Mouse (Mus musculus): ENCODE measurements around the gene Fgfrl1. TPM values are rescaled to one million over a fixed set of nuclear protein-coding genes. Genes with fewer than 3 reads are reported as not detected.

Fgfrl1 gene
- total RNA-seq, 2 experiments from 2014 or later = 45.8 to 47.5 TPM

- DNase-seq = no peak
These were observed 24.8 kb upstream of the Fgfrl1 start for GRCm38 (mm10) chr5:108667370-108667769.

DNA sequence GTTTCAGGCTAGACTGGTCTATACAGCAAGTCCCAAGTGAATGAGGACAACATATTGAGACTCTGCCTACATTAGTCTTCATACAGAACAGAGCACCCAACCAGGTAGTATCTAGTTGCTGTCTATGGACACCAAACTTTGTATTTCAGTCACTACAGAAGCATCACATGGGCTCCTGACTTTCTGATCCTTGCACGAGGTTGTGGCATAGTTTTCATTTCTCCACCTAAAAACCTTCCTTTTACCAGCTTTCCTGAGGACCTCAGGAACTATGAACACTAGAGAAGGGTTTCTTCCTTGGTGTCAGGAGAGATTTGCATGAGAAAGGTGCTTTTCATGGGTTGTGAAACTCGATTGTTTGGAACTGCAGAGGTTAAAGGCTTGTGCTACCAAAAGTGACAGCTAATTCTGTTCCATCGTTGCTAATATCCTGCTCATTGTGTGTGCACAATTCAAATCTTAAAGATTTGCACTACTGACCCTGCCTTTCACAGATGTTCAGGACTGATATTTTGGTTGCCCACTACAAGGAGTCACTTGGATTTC lies 23.7 kb upstream of the Fgfrl1 start:
- no peak for DNase-seq

- peak; percentile 92 to 94 for DNase-seq
These were observed 22.9 kb upstream of the Fgfrl1 start, which contains the start of gene Dgkq for GRCm38 (mm10) chr5:108668977-108669936. TSS of gene Dgkq (minus strand) at chr5:108669672.

DNA sequence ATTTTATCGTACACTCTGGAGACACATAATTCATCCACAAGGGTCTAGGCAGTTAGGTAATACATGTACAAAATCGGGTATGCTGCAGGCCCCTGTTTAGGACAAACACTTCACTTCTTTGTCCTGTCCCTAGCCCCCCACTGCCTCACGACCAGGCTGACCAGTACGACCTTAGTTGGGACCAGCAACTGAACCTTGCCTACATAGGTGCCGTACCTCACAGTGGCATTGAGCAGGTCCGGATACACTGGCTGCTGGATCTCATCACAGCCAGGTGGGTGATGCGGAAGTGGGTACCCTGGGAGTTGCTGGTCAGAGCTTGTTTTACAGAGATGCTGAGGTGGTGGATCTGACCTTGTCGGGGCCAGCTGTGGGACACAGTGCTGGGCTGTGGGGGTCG lies 22.2 kb upstream of the Fgfrl1 start:
- DNase-seq = no peak

DNA sequence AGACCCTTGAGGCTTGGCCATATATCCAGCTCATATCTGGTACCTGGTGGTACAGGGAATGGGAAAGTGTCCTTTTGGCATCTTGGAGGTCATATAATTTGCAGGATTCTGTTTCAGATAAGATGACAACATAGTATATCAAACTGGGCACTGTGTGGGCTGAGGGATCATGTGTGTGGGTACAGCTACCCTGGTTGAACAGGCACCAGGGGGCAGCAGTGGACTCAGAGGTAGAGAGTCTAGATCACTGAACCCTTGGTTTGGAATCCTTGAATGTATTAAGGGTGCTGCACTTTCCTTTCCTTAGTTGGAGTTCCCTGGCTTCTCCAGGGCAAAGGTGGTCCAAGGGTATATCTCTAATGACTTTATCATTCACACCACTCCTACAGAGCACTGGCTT lies 21.4 kb upstream of the Fgfrl1 start:
- DNase-seq = peak; percentile 59 to 80

DNA sequence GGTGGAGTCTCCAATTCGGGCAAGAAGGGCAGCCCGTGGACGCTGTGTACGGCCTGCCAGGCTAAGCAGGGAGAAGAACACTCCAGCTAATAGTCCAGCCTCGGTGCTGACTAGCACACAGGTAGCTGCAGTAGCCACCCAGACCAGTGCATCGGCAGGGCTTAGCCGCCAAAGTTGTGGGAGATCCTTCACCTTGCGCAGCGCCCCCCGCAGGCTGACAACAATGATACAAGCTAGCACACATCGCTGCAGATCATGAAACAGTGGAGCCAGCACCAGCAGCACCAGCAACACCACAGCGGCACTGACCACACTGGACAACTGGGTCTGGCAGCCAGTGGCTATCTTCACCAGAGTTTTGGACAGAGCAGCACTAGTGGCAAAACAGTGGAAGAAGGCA lies 20.4 kb upstream of the Fgfrl1 start:
- DNase-seq = no peak

- DNase-seq = no peak
These were observed 17.6 kb upstream of the Fgfrl1 start for GRCm38 (mm10) chr5:108674624-108675023.

- DNase-seq = no peak
These were observed 16.8 kb upstream of the Fgfrl1 start, which contains the start of gene Slc26a1 for GRCm38 (mm10) chr5:108675251-108675816. TSS of gene Slc26a1 (minus strand) at chr5:108675569.

DNA sequence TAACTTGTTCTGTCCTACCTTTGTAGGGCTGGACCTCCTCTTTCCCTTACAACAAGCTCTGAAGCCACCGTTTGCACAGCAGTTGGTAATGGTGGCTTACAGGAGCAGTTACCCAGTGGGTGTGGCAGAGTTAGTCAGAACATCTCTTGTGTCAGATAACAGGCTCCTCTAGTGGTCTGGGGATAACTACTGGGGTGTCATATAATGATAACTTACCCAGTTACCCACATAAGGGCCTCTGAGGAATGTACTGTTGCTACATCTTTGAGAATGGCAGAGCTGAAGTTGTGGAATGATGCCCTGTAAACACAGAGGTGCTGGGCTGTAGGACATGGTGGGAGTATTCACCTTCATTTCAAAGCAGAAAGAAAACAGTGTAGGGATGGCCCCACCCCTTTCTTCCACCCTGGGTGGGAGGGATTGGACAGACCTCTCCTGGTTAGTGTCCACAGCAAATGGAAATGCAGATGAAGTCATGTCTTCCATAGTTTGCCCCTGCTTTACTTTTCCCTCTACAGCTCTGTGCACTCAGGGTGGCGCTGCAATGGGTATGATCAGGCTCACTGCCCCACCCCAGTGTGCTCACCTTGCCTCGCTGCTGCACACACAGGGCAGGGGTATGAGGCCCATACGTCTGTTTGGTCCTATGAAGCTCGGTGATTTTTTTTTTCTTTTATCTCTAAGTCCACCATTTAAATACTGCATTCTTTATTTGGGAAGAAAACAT lies 15.2 kb upstream of the Fgfrl1 start:
- no peak for DNase-seq

- DNase-seq = peak; percentile 48 to 72
These were observed 14.4 kb upstream of the Fgfrl1 start for GRCm38 (mm10) chr5:108677605-108678295.

DNA sequence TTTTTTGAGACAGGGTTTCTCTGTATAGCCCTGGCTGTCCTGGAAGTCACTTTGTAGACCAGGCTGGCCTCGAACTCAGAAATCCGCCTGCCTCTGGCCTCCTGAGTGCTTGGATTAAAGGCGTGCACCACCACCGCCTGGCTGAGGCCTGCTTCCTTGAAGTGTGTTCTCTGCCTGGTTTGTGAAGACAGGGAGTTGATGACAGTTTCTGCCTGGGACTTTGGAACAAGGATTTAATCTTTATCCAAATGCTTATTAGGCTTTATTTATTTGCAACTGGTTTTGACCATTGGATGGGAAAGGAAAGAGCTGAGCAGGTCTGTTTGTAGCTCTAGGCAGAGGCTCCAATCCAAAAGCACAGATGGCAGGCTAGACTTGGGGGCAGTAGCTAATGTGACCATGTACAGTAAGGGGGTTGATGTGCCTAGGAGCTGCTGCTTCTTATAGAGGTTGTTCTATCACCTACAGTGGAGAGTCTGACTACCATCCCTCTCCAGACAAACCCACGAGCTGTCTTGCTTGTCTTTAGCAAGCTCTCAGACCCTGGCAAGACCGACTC lies 13.8 kb upstream of the Fgfrl1 start:
- no peak for DNase-seq

- DNase-seq = no peak
These were observed 12.3 kb upstream of the Fgfrl1 start for GRCm38 (mm10) chr5:108679909-108680308.

GRCm38 (mm10) chr5:108680871-108681270 lies 11.3 kb upstream of the Fgfrl1 start:
- peak; percentile 68 to 74 for DNase-seq

- no peak for DNase-seq
These were observed 3.1 kb upstream of the Fgfrl1 start for GRCm38 (mm10) chr5:108689091-108689490.

DNA sequence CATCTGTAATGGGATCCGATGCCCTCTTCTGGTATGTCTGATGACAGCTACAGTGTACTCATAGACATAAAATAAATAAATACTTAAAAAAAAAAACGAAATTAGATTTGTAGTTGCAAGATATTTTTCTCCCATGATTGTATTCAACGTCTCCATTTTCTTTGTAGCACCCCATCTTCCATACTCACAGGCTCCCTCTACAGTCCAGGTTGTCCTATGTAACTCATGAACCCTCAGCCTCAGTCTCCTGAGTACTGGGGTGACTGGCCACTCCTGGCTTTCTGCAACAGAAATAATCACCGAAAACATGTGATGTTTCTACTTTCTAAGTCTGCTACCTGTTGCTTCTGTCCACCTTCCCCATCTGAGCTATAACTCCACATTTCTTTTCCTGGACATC lies 1.0 kb upstream of the Fgfrl1 start:
- DNase-seq = no peak

GRCm38 (mm10) chr5:108693872-108694288 lies 1.7 kb downstream of the Fgfrl1 start:
- DNase-seq = peak; percentile 91 to 95

DNA sequence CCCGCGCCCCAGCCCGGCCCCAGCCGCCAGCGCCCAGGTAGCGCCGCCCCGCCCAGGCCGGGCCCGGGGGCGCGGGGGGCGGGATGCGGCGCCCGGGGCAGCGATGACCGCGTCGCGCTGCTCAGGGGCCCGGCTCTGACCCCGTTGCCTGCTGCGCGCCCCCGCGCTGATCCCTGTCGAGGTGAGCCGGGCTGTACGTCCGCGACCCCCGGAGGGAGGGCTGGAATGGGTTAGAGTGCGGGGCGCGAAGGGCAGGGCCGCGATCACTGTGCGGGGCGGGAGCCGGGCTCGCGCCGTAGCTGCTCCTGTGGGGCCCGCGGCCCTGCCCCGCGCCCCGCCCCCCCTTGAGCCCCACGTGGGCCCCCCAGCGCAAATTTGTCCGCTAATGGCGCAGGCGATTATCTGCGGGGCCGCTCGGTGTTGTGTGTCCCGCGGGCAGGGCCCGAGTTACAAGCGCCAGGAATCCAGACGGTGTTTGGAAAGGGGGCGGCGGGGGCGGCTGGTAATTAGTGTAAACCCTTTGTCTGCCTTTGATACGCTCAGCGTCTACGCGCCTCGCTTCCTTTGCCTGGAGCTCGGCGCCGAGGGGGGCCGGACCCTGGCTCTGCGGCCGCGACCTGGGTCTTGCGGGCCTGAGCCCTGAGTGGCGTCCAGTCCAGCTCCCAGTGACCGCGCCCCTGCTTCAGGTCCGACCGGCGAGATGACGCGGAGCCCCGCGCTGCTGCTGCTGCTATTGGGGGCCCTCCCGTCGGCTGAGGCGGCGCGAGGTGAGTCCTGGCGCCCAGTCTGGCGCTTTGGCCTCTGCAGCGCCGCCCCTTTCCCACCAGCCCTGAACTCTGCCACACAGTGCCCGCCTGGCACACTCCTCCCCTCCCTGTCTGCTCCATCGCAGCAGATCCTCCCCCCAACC lies 2.4 kb downstream of the Fgfrl1 start:
- DNase-seq = peak; percentile 70 to 71

DNA sequence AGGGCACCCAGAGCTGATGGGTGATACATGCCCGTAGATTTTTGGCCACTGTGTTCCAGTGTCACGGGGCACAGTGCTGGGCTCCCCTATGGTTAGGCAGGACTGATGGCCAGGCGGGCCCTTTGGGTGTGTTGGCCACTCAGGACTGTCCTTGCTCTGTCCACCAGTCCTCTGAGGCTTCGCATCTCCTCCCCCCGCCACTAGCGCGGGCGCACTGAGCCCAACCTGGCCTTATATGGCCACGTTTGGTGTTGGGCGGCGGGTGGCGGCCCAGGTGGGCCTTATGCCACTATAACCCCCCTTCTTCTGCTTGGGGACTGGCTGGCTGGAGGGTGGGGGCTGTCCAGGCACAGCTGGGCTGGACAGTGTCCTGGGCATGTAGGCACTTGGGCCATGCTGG lies 3.7 kb downstream of the Fgfrl1 start:
- DNase-seq = no peak

- no peak for DNase-seq
These were observed 4.4 kb downstream of the Fgfrl1 start for GRCm38 (mm10) chr5:108696542-108696941.

GRCm38 (mm10) chr5:108697341-108697753 lies 5.2 kb downstream of the Fgfrl1 start:
- no peak for DNase-seq
